Mouse (Mus musculus): ENCODE results near the gene Iffo1. TPM values are rescaled to one million over a fixed set of nuclear protein-coding genes. Genes with fewer than 3 reads are reported as not detected.

The Iffo1 gene
- total RNA-seq, 2 experiments from 2014 or later, result 90.6 to 108 TPM

- no peak for DNase-seq (ENCODE audit: low spot score in 2 of 2)
These were observed 45.8 kb downstream of the Iffo1 start for GRCm38 (mm10) chr6:125190816-125191215.

GRCm38 (mm10) chr6:125191332-125192015 is 46.4 kb downstream of the Iffo1 start, which contains the start of the genes Ncapd2 and Mrpl51:
Gene Ncapd2, minus strand, starts transcription at chr6:125191701.
Gene Mrpl51, plus strand, starts transcription at chr6:125191801.
- peak; percentile 97 to 98 for DNase-seq (ENCODE audit: low spot score in 2 of 2)

GRCm38 (mm10) chr6:125192016-125192714 is 47.1 kb downstream of the Iffo1 start:
- DNase-seq (ENCODE audit: low spot score in 2 of 2), result peak; percentile 75 to 92

GRCm38 (mm10) chr6:125192841-125193240 is 47.8 kb downstream of the Iffo1 start:
- DNase-seq (ENCODE audit: low spot score in 2 of 2), result no peak

DNA sequence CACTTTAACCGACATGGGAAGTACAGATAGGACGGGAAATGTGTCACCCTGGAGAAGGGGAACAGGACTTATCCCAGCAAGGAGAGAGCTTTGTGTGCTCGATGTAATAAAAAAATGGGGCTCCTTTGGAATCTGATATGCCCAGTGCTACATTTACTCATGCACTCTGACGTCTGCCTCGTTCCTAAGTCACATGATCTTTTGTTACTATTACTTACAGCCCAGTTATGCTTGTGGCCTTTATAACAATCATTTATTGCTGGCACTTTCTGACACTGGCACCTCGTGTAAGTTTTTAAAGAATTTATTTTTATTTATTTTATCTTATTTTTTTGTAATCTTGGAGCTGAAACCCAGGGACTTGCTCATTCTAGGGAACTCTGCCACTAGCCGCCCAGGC is 48.3 kb downstream of the Iffo1 start:
- no peak for DNase-seq (ENCODE audit: low spot score in 2 of 2)

- DNase-seq (ENCODE audit: low spot score in 2 of 2), result no peak
These were observed 50.6 kb downstream of the Iffo1 start for GRCm38 (mm10) chr6:125195541-125196075.

GRCm38 (mm10) chr6:125196301-125196700 is 51.3 kb downstream of the Iffo1 start:
- DNase-seq (ENCODE audit: low spot score in 2 of 2), result no peak

DNA sequence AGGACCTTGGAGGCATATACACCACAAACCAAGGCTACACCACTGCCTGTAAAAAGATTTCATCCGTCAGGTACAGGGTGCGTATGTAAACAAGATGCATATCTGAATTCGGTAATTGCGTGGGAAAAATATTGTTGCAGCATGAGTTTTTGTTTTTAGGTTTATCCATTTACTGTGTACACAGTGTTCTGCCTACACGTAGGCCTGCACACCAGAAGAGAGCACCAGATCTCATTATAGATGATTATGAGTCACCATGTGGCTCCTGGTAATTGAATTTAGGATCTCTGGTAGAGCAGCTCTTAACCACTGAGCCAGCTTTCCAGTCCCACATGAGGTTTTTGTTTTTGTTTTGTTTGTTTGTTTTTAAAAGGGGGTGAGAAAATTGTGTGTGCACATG is 52.1 kb downstream of the Iffo1 start:
- DNase-seq (ENCODE audit: low spot score in 2 of 2), result no peak

GRCm38 (mm10) chr6:125210436-125210835 is 65.4 kb downstream of the Iffo1 start:
- DNase-seq (ENCODE audit: low spot score in 2 of 2), result no peak

Small RNAs within 50 kb of the gene (microRNA-seq; reads per million reads assigned to microRNA genes)
- gene Mir3098, result not detected
- gene Mir7045, result not detected

Other genes with a start within 250 kb of the Iffo1 start
- gene Lag3, start 233.5 kb upstream of the Iffo1 start, total RNA-seq (2021), result 1 to 10 TPM; 1.1 to 1.2 TPM
- gene Ptms, start 225.1 kb upstream of the Iffo1 start, total RNA-seq (2021), result 100 to 1,000 TPM; 395 to 409 TPM
- 100 to 1,000 TPM; 236 to 238 TPM for gene Mlf2, start 213.9 kb upstream of the Iffo1 start, total RNA-seq (2021)
- 10 to 100 TPM; 86.3 to 86.8 TPM for gene Cops7a, start 179.7 kb upstream of the Iffo1 start, total RNA-seq (2021)
- gene Pianp, start 148.5 kb upstream of the Iffo1 start, total RNA-seq (2021), result under 1 TPM; 0.56 to 0.67 TPM
- 10 to 100 TPM; 28.1 to 32.8 TPM for gene Zfp384, start 136.1 kb upstream of the Iffo1 start, total RNA-seq (2021)
- gene Ing4, start 105.5 kb upstream of the Iffo1 start, total RNA-seq (2021), result 10 to 100 TPM; 54.1 to 54.2 TPM
- 1 to 10 TPM; 3.9 to 4.6 TPM for gene Acrbp, start 95.6 kb upstream of the Iffo1 start, total RNA-seq (2021)
- under 1 TPM; 0.20 to 0.31 TPM for gene Lpar5, start 77.3 kb upstream of the Iffo1 start, total RNA-seq (2021)
- 100 to 1,000 TPM; 160 to 164 TPM for gene Chd4, start 49.3 kb upstream of the Iffo1 start, total RNA-seq (2021)
- 10 to 100 TPM; 26.7 to 28.5 TPM for gene Nop2, start 13.3 kb upstream of the Iffo1 start, total RNA-seq (2021)
- 1,000 to 10,000 TPM; 5,945 to 6,079 TPM for gene Gapdh, start 21.2 kb downstream of the Iffo1 start, total RNA-seq (2021)
- gene Ncapd2, start 46.5 kb downstream of the Iffo1 start, total RNA-seq (2021), result 10 to 100 TPM; 66.1 to 68.8 TPM
- gene Mrpl51, start 46.6 kb downstream of the Iffo1 start, total RNA-seq (2021), result 100 to 1,000 TPM; 206 to 218 TPM
- 1 to 10 TPM; 7.0 to 7.3 TPM for gene Vamp1, start 70.3 kb downstream of the Iffo1 start, total RNA-seq (2021)
- gene Tapbpl, start 86.6 kb downstream of the Iffo1 start, total RNA-seq (2021), result 1 to 10 TPM; 2.4 to 3.4 TPM
- under 1 TPM; 0.44 to 0.71 TPM for gene Cd27, start 91.8 kb downstream of the Iffo1 start, total RNA-seq (2021)
- gene Tuba3a, start 140.8 kb downstream of the Iffo1 start, total RNA-seq (2021), result not detected
- gene Ltbr, start 168.6 kb downstream of the Iffo1 start, total RNA-seq (2021), result 10 to 100 TPM; 43.8 to 48.0 TPM
- under 1 TPM; 0.39 to 0.86 TPM for gene Scnn1a, start 175.4 kb downstream of the Iffo1 start, total RNA-seq (2021)
- 10 to 100 TPM; 59.8 to 60.1 TPM for gene Tnfrsf1a, start 204.1 kb downstream of the Iffo1 start, total RNA-seq (2021)
- under 1 TPM; 0.07 to 0.08 TPM for gene Plekhg6, start 235.6 kb downstream of the Iffo1 start, total RNA-seq (2021)

Measured in gastrocnemius, postnatal 4 days (tissue).